Mouse (Mus musculus) midbrain, embryonic 10.5 days (tissue): ENCODE data around the gene Slc17a9. TPM values are rescaled to one million over a fixed set of nuclear protein-coding genes. Genes with fewer than 3 reads are reported as not detected.
"Not testable (repeated sequence)": the region's sequence is repeated elsewhere in the genome, so short reads cannot be mapped to it uniquely, and the experiment has no call there.

ENCODE experiments used
- DNase-seq: peaks from one replicate; pipeline ENCODE4 v3.0.0-alpha.2; 2017; ENCODE audit warnings: low spot score
- H3K27ac ChIP-seq: fragments of 300-500 bp; sonication (generic); replicated peaks from 2 replicates; pipeline ENCODE4 v1.5.1; 2016; ENCODE audit warnings: mild to moderate bottlenecking
- H3K27me3 ChIP-seq: fragments of 300-500 bp; sonication (generic); 2 replicates; pipeline ENCODE4 v1.6.1; 2016; ENCODE audit warnings: low read depth, mild to moderate bottlenecking; ENCODE audit not compliant: poor library complexity, severe bottlenecking
- H3K36me3 ChIP-seq: fragments of 300-500 bp; sonication (generic); 2 replicates; pipeline ENCODE4 v1.6.1; 2016; ENCODE audit warnings: mild to moderate bottlenecking, moderate library complexity
- H3K4me1 ChIP-seq: fragments of 300-500 bp; sonication (generic); 2 replicates; pipeline ENCODE4 v1.6.1; 2016
- H3K4me3 ChIP-seq: fragments of 300-500 bp; sonication (generic); 2 replicates; pipeline ENCODE4 v1.5.1; 2016; ENCODE audit warnings: mild to moderate bottlenecking, moderate library complexity
- H3K9me3 ChIP-seq: fragments of 300-500 bp; sonication (generic); replicated peaks from 2 replicates; pipeline ENCODE4 v1.6.1; 2016; ENCODE audit warnings: mild to moderate bottlenecking
- WGBS: fragments of 180-500 bp; shearing (Covaris S2); methylation state at CpG from one replicate; pipeline ENCODE4 v1.1.7; 2016; 5-methylcytosine and 5-hydroxymethylcytosine counted together
- polyA plus RNA-seq: library from polyadenylated mRNA; unstranded; fragments of >200 nt; fragmentation: Nextera tagmentation; extraction: Ambion mirVana; gene quantifications from 2 replicates; pipeline ENCODE4 v1.2.1, GENCODE M21; 2016

The Slc17a9 gene
- polyA plus RNA-seq, 1 experiment from 2014 or later = 0.43 TPM

GRCm38 (mm10) chr2:180722748-180723147, 2.3 kb upstream of the Slc17a9 start:
- peaks cover 65% of the 10 kb centered on the region for H3K36me3 ChIP-seq
- H3K27me3 ChIP-seq, H3K27ac ChIP-seq, H3K9me3 ChIP-seq, DNase-seq, H3K4me1 ChIP-seq, H3K4me3 ChIP-seq: not testable (repeated sequence)
- 92% methylated on average over 5 of the region's 5 CpGs for WGBS

GRCm38 (mm10) chr2:180723865-180724264, 1.2 kb upstream of the Slc17a9 start:
- Histone ChIP-seq H3K4me3 (no peak overlapping the region), H3K27ac (no peak overlapping the region), H3K9me3 (no peaks in the 10 kb centered on the region), H3K27me3 (no peaks in the 10 kb centered on the region), H3K36me3 (peaks cover 54% of the 10 kb centered on the region), H3K4me1 (peaks cover 8% of the 10 kb centered on the region)
- no peak for DNase-seq
- WGBS = 76% methylated on average over 2 of the region's 2 CpGs

GRCm38 (mm10) chr2:180725414-180725778, 333 bp downstream of the Slc17a9 start:
- WGBS = 10% methylated on average over 6 of the region's 6 CpGs
- H3K36me3 ChIP-seq = peaks cover 38% of the 10 kb centered on the region
- H3K9me3 ChIP-seq = no peaks in the 10 kb centered on the region
- no peak overlapping the region for H3K4me3 ChIP-seq
- no peak for DNase-seq
- H3K27ac ChIP-seq = no peak overlapping the region
- H3K4me1 ChIP-seq = peaks cover 8% of the 10 kb centered on the region
- H3K27me3 ChIP-seq = no peaks in the 10 kb centered on the region

- Histone ChIP-seq H3K4me3 (no peak overlapping the region), H3K4me1 (peaks cover 8% of the 10 kb centered on the region), H3K36me3 (peaks cover 32% of the 10 kb centered on the region), H3K9me3 (no peaks in the 10 kb centered on the region), H3K27me3 (no peaks in the 10 kb centered on the region), H3K27ac (no peak overlapping the region)
- DNase-seq = no peak
- WGBS = 38% methylated on average over 7 of the region's 8 CpGs
Observed at GRCm38 (mm10) chr2:180725856-180726629, 980 bp downstream of the Slc17a9 start.

- 71% methylated on average over 6 of the region's 6 CpGs for WGBS
- no peak overlapping the region for H3K27ac ChIP-seq
- no peaks in the 10 kb centered on the region for H3K27me3 ChIP-seq
Observed at GRCm38 (mm10) chr2:180726658-180727442, 1.8 kb downstream of the Slc17a9 start.

GRCm38 (mm10) chr2:180727613-180728021, 2.6 kb downstream of the Slc17a9 start:
- 56% methylated on average over 4 of the region's 4 CpGs for WGBS
- Histone ChIP-seq H3K27ac (no peak overlapping the region), H3K9me3 (no peaks in the 10 kb centered on the region), H3K36me3 (peaks cover 16% of the 10 kb centered on the region), H3K27me3 (no peaks in the 10 kb centered on the region), H3K4me3 (no peak overlapping the region), H3K4me1 (peaks cover 8% of the 10 kb centered on the region)
- no peak for DNase-seq

More at GRCm38 (mm10) chr2:180726658-180727442, 1.8 kb downstream of the Slc17a9 start:
- DNase-seq = no peak
- H3K4me3 ChIP-seq = no peak overlapping the region
- H3K9me3 ChIP-seq = no peaks in the 10 kb centered on the region
- H3K36me3 ChIP-seq = peaks cover 24% of the 10 kb centered on the region
- peaks cover 8% of the 10 kb centered on the region for H3K4me1 ChIP-seq

GRCm38 (mm10) chr2:180731036-180731435, 6.0 kb downstream of the Slc17a9 start:
- Histone ChIP-seq H3K36me3 (no peaks in the 10 kb centered on the region), H3K4me1 (no peaks in the 10 kb centered on the region), H3K27ac (no peak overlapping the region), H3K9me3 (no peaks in the 10 kb centered on the region), H3K27me3 (no peaks in the 10 kb centered on the region), H3K4me3 (no peak overlapping the region)
- WGBS = 75% methylated on average over 3 of the region's 3 CpGs
- DNase-seq = no peak

GRCm38 (mm10) chr2:180731984-180732383, 6.9 kb downstream of the Slc17a9 start:
- H3K4me3 ChIP-seq = no peak overlapping the region
- no peaks in the 10 kb centered on the region for H3K4me1 ChIP-seq
- H3K36me3 ChIP-seq = no peaks in the 10 kb centered on the region
- no peaks in the 10 kb centered on the region for H3K9me3 ChIP-seq
- no peak overlapping the region for H3K27ac ChIP-seq
- no peaks in the 10 kb centered on the region for H3K27me3 ChIP-seq
- WGBS = 80% methylated on average over 6 of the region's 6 CpGs
- DNase-seq = no peak

GRCm38 (mm10) chr2:180735232-180735631, 10.2 kb downstream of the Slc17a9 start:
- no peaks in the 10 kb centered on the region for H3K9me3 ChIP-seq
- 86% methylated on average over 7 of the region's 7 CpGs for WGBS
- no peaks in the 10 kb centered on the region for H3K27me3 ChIP-seq

GRCm38 (mm10) chr2:180737984-180738383, 12.9 kb downstream of the Slc17a9 start:
- H3K36me3 ChIP-seq = no peaks in the 10 kb centered on the region
- no peak for DNase-seq
- H3K4me3 ChIP-seq = no peak overlapping the region
- no peak overlapping the region for H3K27ac ChIP-seq
- 84% methylated on average over 2 of the region's 2 CpGs for WGBS
- H3K27me3 ChIP-seq = no peaks in the 10 kb centered on the region
- no peaks in the 10 kb centered on the region for H3K9me3 ChIP-seq
- peaks cover 6% of the 10 kb centered on the region; the same call in 1 of the 2 replicates for H3K4me1 ChIP-seq

More at GRCm38 (mm10) chr2:180735232-180735631, 10.2 kb downstream of the Slc17a9 start:
- no peak for DNase-seq
- H3K4me3 ChIP-seq = no peak overlapping the region
- H3K36me3 ChIP-seq = no peaks in the 10 kb centered on the region
- peaks cover 2% of the 10 kb centered on the region; the same call in 1 of the 2 replicates for H3K4me1 ChIP-seq
- H3K27ac ChIP-seq = no peak overlapping the region

GRCm38 (mm10) chr2:180740349-180740748, 15.3 kb downstream of the Slc17a9 start:
- no peak overlapping the region for H3K4me3 ChIP-seq
- peaks cover 6% of the 10 kb centered on the region; the same call in 1 of the 2 replicates for H3K4me1 ChIP-seq
- WGBS = 24% methylated on average over 3 of the region's 3 CpGs
- H3K27me3 ChIP-seq = no peaks in the 10 kb centered on the region
- no peaks in the 10 kb centered on the region for H3K9me3 ChIP-seq
- DNase-seq = no peak
- no peak overlapping the region for H3K27ac ChIP-seq
- H3K36me3 ChIP-seq = no peaks in the 10 kb centered on the region

GRCm38 (mm10) chr2:180741421-180741820, 16.4 kb downstream of the Slc17a9 start:
- Histone ChIP-seq H3K4me1 (peaks cover 11% of the 10 kb centered on the region), H3K27me3 (no peaks in the 10 kb centered on the region), H3K4me3 (no peak overlapping the region), H3K27ac (no peak overlapping the region), H3K9me3 (no peaks in the 10 kb centered on the region), H3K36me3 (no peaks in the 10 kb centered on the region)
- no peak for DNase-seq
- WGBS = 80% methylated on average over 7 of the region's 7 CpGs

GRCm38 (mm10) chr2:180742820-180743219, 17.8 kb downstream of the Slc17a9 start:
- H3K9me3 ChIP-seq = no peaks in the 10 kb centered on the region
- peaks cover 21% of the 10 kb centered on the region for H3K4me1 ChIP-seq
- H3K27me3 ChIP-seq = no peaks in the 10 kb centered on the region
- no peak overlapping the region for H3K4me3 ChIP-seq
- H3K36me3 ChIP-seq = no peaks in the 10 kb centered on the region
- H3K27ac ChIP-seq = no peak overlapping the region
- 84% methylated on average over 6 of the region's 6 CpGs for WGBS
- no peak for DNase-seq
